Mouse (Mus musculus): ENCODE results near the gene Olfr109. TPM values are rescaled to one million over a fixed set of nuclear protein-coding genes. Genes with fewer than 3 reads are reported as not detected.

Olfr109 gene
- not detected for polyA plus RNA-seq (2014; fragmentation: Illumina TruSeq; extraction: RNeasy Lipid Tissue Mini Kit (QIAGEN cat#74804); ENCODE audit: low read depth, low replicate concordance)

DNA sequence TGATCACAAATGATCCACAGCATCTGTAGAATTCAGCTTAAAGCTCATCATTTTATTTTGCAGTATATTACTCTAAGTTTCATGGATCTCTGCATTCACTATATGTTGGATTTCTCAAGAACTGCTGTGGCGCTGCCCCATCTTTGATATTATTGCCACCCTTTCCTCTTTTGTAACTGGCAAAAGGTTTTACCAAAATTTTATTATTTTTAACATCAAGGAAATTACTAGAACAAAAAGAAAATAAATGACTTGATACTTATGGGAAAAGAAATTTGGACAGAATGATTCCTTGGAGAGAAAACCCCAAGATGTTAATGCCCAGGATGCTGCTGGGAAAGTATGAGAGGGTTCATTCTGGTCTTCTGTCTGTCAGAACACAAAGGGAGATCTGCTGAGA is at the start of gene Olfr109:
Olfr109 (plus strand) TSS at position 301 of the 400 bp plus-strand sequence.

GRCm38 (mm10) chr17:37445180-37445579 is 13.5 kb upstream of the Olfr109 start, which contains the start of gene Olfr108:
Gene Olfr108, plus strand, starts transcription at chr17:37445480.

DNA sequence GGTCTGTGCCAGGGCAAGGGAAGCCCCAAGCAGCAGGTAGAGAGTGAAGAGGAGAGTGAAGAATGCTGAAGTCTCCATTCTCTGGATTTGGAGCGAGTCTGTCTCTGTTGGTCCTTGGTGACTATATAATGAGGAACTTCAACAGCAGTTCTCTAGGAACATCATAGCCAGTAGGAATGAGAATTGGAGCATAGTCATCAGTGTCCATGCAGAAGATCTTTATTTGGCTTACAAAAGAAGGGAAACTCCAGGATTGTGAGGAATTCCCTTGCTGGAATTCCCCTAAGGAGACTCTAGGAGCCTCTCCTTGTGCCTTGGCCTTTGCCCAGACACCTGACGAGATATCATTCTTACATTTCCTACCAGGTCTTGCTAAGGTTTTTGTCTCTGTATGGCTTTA is 24.7 kb downstream of the Olfr109 start, which contains the start of gene H2-M2:
H2-M2 (minus strand) TSS at position 101 of the 400 bp plus-strand sequence.

GRCm38 (mm10) chr17:37491930-37492518 is 33.3 kb downstream of the Olfr109 start, which contains the start of gene Olfr110:
Gene Olfr110, plus strand, starts transcription at chr17:37492468.

GRCm38 (mm10) chr17:37507730-37508129 is 49.0 kb downstream of the Olfr109 start, which contains the start of gene Olfr111:
Gene Olfr111, plus strand, starts transcription at chr17:37508030.

Other genes with a start within 250 kb of the Olfr109 start
- gene Olfr95, start 245.8 kb upstream of the Olfr109 start, polyA plus RNA-seq (2014; fragmentation: Illumina TruSeq; extraction: RNeasy Lipid Tissue Mini Kit (QIAGEN cat#74804); ENCODE audit: low read depth, low replicate concordance), result not detected
- gene Olfr96, start 238.8 kb upstream of the Olfr109 start, polyA plus RNA-seq (2014; fragmentation: Illumina TruSeq; extraction: RNeasy Lipid Tissue Mini Kit (QIAGEN cat#74804); ENCODE audit: low read depth, low replicate concordance), result not detected
- not detected for gene Olfr97, start 221.6 kb upstream of the Olfr109 start, polyA plus RNA-seq (2014; fragmentation: Illumina TruSeq; extraction: RNeasy Lipid Tissue Mini Kit (QIAGEN cat#74804); ENCODE audit: low read depth, low replicate concordance)
- gene Olfr98, start 195.2 kb upstream of the Olfr109 start, polyA plus RNA-seq (2014; fragmentation: Illumina TruSeq; extraction: RNeasy Lipid Tissue Mini Kit (QIAGEN cat#74804); ENCODE audit: low read depth, low replicate concordance), result not detected
- gene H2-M3, start 188.7 kb upstream of the Olfr109 start, polyA plus RNA-seq (2014; fragmentation: Illumina TruSeq; extraction: RNeasy Lipid Tissue Mini Kit (QIAGEN cat#74804); ENCODE audit: low read depth, low replicate concordance), result 6.0 TPM
- not detected for gene Olfr99, start 175.5 kb upstream of the Olfr109 start, polyA plus RNA-seq (2014; fragmentation: Illumina TruSeq; extraction: RNeasy Lipid Tissue Mini Kit (QIAGEN cat#74804); ENCODE audit: low read depth, low replicate concordance)
- gene Olfr101, start 154.6 kb upstream of the Olfr109 start, polyA plus RNA-seq (2014; fragmentation: Illumina TruSeq; extraction: RNeasy Lipid Tissue Mini Kit (QIAGEN cat#74804); ENCODE audit: low read depth, low replicate concordance), result not detected
- not detected for gene Olfr102, start 141.9 kb upstream of the Olfr109 start, polyA plus RNA-seq (2014; fragmentation: Illumina TruSeq; extraction: RNeasy Lipid Tissue Mini Kit (QIAGEN cat#74804); ENCODE audit: low read depth, low replicate concordance)
- not detected for gene Olfr103, start 119.2 kb upstream of the Olfr109 start, polyA plus RNA-seq (2014; fragmentation: Illumina TruSeq; extraction: RNeasy Lipid Tissue Mini Kit (QIAGEN cat#74804); ENCODE audit: low read depth, low replicate concordance)
- gene Olfr104-ps, start 99.3 kb upstream of the Olfr109 start, polyA plus RNA-seq (2014; fragmentation: Illumina TruSeq; extraction: RNeasy Lipid Tissue Mini Kit (QIAGEN cat#74804); ENCODE audit: low read depth, low replicate concordance), result not detected
- not detected for gene Olfr105-ps, start 79.9 kb upstream of the Olfr109 start, polyA plus RNA-seq (2014; fragmentation: Illumina TruSeq; extraction: RNeasy Lipid Tissue Mini Kit (QIAGEN cat#74804); ENCODE audit: low read depth, low replicate concordance)
- not detected for gene Olfr106-ps, start 68.5 kb upstream of the Olfr109 start, polyA plus RNA-seq (2014; fragmentation: Illumina TruSeq; extraction: RNeasy Lipid Tissue Mini Kit (QIAGEN cat#74804); ENCODE audit: low read depth, low replicate concordance)
- not detected for gene Olfr107, start 59.7 kb upstream of the Olfr109 start, polyA plus RNA-seq (2014; fragmentation: Illumina TruSeq; extraction: RNeasy Lipid Tissue Mini Kit (QIAGEN cat#74804); ENCODE audit: low read depth, low replicate concordance)
- not detected for gene Olfr108, start 13.4 kb upstream of the Olfr109 start, polyA plus RNA-seq (2014; fragmentation: Illumina TruSeq; extraction: RNeasy Lipid Tissue Mini Kit (QIAGEN cat#74804); ENCODE audit: low read depth, low replicate concordance)
- not detected for gene H2-M2, start 24.6 kb downstream of the Olfr109 start, polyA plus RNA-seq (2014; fragmentation: Illumina TruSeq; extraction: RNeasy Lipid Tissue Mini Kit (QIAGEN cat#74804); ENCODE audit: low read depth, low replicate concordance)
- not detected for gene Olfr110, start 33.6 kb downstream of the Olfr109 start, polyA plus RNA-seq (2014; fragmentation: Illumina TruSeq; extraction: RNeasy Lipid Tissue Mini Kit (QIAGEN cat#74804); ENCODE audit: low read depth, low replicate concordance)
- gene Olfr111, start 49.1 kb downstream of the Olfr109 start, polyA plus RNA-seq (2014; fragmentation: Illumina TruSeq; extraction: RNeasy Lipid Tissue Mini Kit (QIAGEN cat#74804); ENCODE audit: low read depth, low replicate concordance), result not detected
- not detected for gene Olfr112, start 110.5 kb downstream of the Olfr109 start, polyA plus RNA-seq (2014; fragmentation: Illumina TruSeq; extraction: RNeasy Lipid Tissue Mini Kit (QIAGEN cat#74804); ENCODE audit: low read depth, low replicate concordance)
- gene Olfr113, start 118.7 kb downstream of the Olfr109 start, polyA plus RNA-seq (2014; fragmentation: Illumina TruSeq; extraction: RNeasy Lipid Tissue Mini Kit (QIAGEN cat#74804); ENCODE audit: low read depth, low replicate concordance), result not detected
- not detected for gene Olfr114, start 133.8 kb downstream of the Olfr109 start, polyA plus RNA-seq (2014; fragmentation: Illumina TruSeq; extraction: RNeasy Lipid Tissue Mini Kit (QIAGEN cat#74804); ENCODE audit: low read depth, low replicate concordance)
- gene Olfr115, start 168.2 kb downstream of the Olfr109 start, polyA plus RNA-seq (2014; fragmentation: Illumina TruSeq; extraction: RNeasy Lipid Tissue Mini Kit (QIAGEN cat#74804); ENCODE audit: low read depth, low replicate concordance), result not detected
- gene Olfr116, start 168.3 kb downstream of the Olfr109 start, polyA plus RNA-seq (2014; fragmentation: Illumina TruSeq; extraction: RNeasy Lipid Tissue Mini Kit (QIAGEN cat#74804); ENCODE audit: low read depth, low replicate concordance), result not detected
- not detected for gene Olfr117, start 204.9 kb downstream of the Olfr109 start, polyA plus RNA-seq (2014; fragmentation: Illumina TruSeq; extraction: RNeasy Lipid Tissue Mini Kit (QIAGEN cat#74804); ENCODE audit: low read depth, low replicate concordance)
- gene Olfr118, start 208.1 kb downstream of the Olfr109 start, polyA plus RNA-seq (2014; fragmentation: Illumina TruSeq; extraction: RNeasy Lipid Tissue Mini Kit (QIAGEN cat#74804); ENCODE audit: low read depth, low replicate concordance), result not detected
- not detected for gene Olfr119, start 237.6 kb downstream of the Olfr109 start, polyA plus RNA-seq (2014; fragmentation: Illumina TruSeq; extraction: RNeasy Lipid Tissue Mini Kit (QIAGEN cat#74804); ENCODE audit: low read depth, low replicate concordance)

All from heart, adult 10 weeks (tissue).